8 mouse cellular contexts compared by ENCODE assay signal in genomic region chr12:98746131-98746530, GRCm38 (mm10). TPM values are rescaled to one million over a fixed set of nuclear protein-coding genes. Genes with fewer than 3 reads are reported as not detected.
DNase-seq lines count a peak whose midpoint lies in the region; ATAC-seq and TF ChIP-seq lines count a peak whose summit lies in the region.

No protein-coding gene starts in this region.

- H3K36me3 ChIP-seq in hindbrain, embryonic 13.5 days: no peaks in the 10 kb centered on the region
- H3K36me3 ChIP-seq in liver, adult 2 months (ENCODE audit: control insufficient read depth, insufficient read depth, low read length): no peaks in the 10 kb centered on the region
- H3K36me3 ChIP-seq in midbrain, embryonic 16.5 days (ENCODE audit: control insufficient read depth, insufficient read depth, low read length): no peaks in the 10 kb centered on the region
- H3K36me3 ChIP-seq in testis, adult 2 months (ENCODE audit: control insufficient read depth, insufficient read depth, low read length): no peaks in the 10 kb centered on the region; the same call in 1 of the 2 replicates

- H3K27ac ChIP-seq in left cerebral cortex, adult 2 months: no peak overlapping the region
- no peak overlapping the region for H3K27ac ChIP-seq in hindbrain, embryonic 13.5 days
- H3K27ac ChIP-seq in liver, adult 2 months (replicated peaks; ENCODE audit: insufficient read depth, low read depth, low read length): peak overlapping the region; percentile 3; the same call in 1 of the 2 replicates
- no peak overlapping the region for H3K27ac ChIP-seq in midbrain, embryonic 16.5 days (ENCODE audit: low read length)
- H3K27ac ChIP-seq in testis, adult 2 months (ENCODE audit: control insufficient read depth, insufficient read depth, low read depth, low read length): no peak overlapping the region

- no peak for TF ChIP-seq POLR2A in liver, adult 2 months (IDR thresholded peaks at IDR 0.05; ENCODE audit: extremely low read depth, insufficient read depth, low read length)
- TF ChIP-seq POLR2A in testis, adult 2 months (IDR thresholded peaks at IDR 0.05; ENCODE audit: control insufficient read depth, low read depth, low read length): no peak

- no peak overlapping the region for H3K9ac ChIP-seq in hindbrain, embryonic 13.5 days
- no peak overlapping the region for H3K9ac ChIP-seq in liver, adult 2 months (ENCODE audit: low read depth, low read length)
- H3K9ac ChIP-seq in midbrain, embryonic 16.5 days (ENCODE audit: low read depth, low read length): no peak overlapping the region

- DNase-seq in left cerebral cortex, adult 2 months (ENCODE audit: extremely low spot score in 1 of 2, low spot score in 2 of 2): peak; percentile 28 to 32
- DNase-seq in left cerebral cortex, postnatal 25 days (ENCODE audit: low spot score in 2 of 2): no peak
- peak; percentile 47 for DNase-seq in c-Kit-negative CD71-positive TER-119-positive erythroid progenitor cells, embryonic 14.5 days (ENCODE audit: low read depth, low spot score)
- DNase-seq in forelimb bud, embryonic 11.5 days (ENCODE audit: low read depth, low spot score): peak; percentile 41
- peak; percentile 91 for DNase-seq in liver, adult 2 months (ENCODE audit: extremely low read depth, low read depth, low spot score)

- WGBS in hindbrain, embryonic 13.5 days: 12% methylated on average over 2 of the region's 2 CpGs
- 2% methylated on average over 2 of the region's 2 CpGs for WGBS in liver, adult 2 months
- WGBS in midbrain, embryonic 16.5 days: 13% methylated on average over 2 of the region's 2 CpGs

- peak; percentile 40 for TF ChIP-seq CTCF in left cerebral cortex, adult 2 months (IDR thresholded peaks at IDR 0.05)
- peak; percentile 80 for TF ChIP-seq CTCF in liver, adult 2 months (IDR thresholded peaks at IDR 0.05; ENCODE audit: low read depth, low read length)
- peak; percentile 33; the same call in 1 of the 2 replicates for TF ChIP-seq CTCF in testis, adult 2 months (IDR thresholded peaks at IDR 0.05; ENCODE audit: control insufficient read depth, insufficient read depth, insufficient replicate concordance, low read depth, low read length)

- H3K79me2 ChIP-seq in liver, adult 2 months (ENCODE audit: control insufficient read depth, insufficient read depth, low read length): peaks cover 12% of the 10 kb centered on the region; the same call in 1 of the 2 replicates

- H3K4me3 ChIP-seq in left cerebral cortex, adult 2 months: no peak overlapping the region
- H3K4me3 ChIP-seq in hindbrain, embryonic 13.5 days: no peak overlapping the region
- no peak overlapping the region for H3K4me3 ChIP-seq in liver, adult 2 months (ENCODE audit: insufficient read depth, low read depth, low read length)
- H3K4me3 ChIP-seq in midbrain, embryonic 16.5 days (ENCODE audit: low read depth, low read length): no peak overlapping the region
- H3K4me3 ChIP-seq in testis, adult 2 months (ENCODE audit: control insufficient read depth, low read depth, low read length): no peak overlapping the region

- intact Hi-C loops in left cerebral cortex, adult 2 months (cut with DNase I): loop anchor here (1.0 to 5.0 kb wide), 2 partner anchors 8 to 69 kb away; no protein-coding TSS in a partner anchor
- intact Hi-C loops in left cerebral cortex, postnatal 25 days (cut with DNase I): loop anchor here (5.0 to 10.0 kb wide), 2 partner anchors 74 to 461 kb away; no protein-coding TSS in a partner anchor

- peak; percentile 40; the same call in 1 of the 2 replicates for ATAC-seq in hindbrain, embryonic 13.5 days (ENCODE audit: low FRiP score)
- peak; percentile 18; the same call in 1 of the 2 replicates for ATAC-seq in midbrain, embryonic 16.5 days

- H3K4me2 ChIP-seq in hindbrain, embryonic 13.5 days: no peak overlapping the region
- H3K4me2 ChIP-seq in midbrain, embryonic 16.5 days (ENCODE audit: low read length): no peak overlapping the region

- H3K9me3 ChIP-seq in hindbrain, embryonic 13.5 days: no peaks in the 10 kb centered on the region
- H3K9me3 ChIP-seq in midbrain, embryonic 16.5 days (replicated peaks; ENCODE audit: control insufficient read depth, low read length, poor library complexity, severe bottlenecking): no peaks in the 10 kb centered on the region

- peaks cover 31% of the 10 kb centered on the region for H3K4me1 ChIP-seq in hindbrain, embryonic 13.5 days (replicated peaks)
- H3K4me1 ChIP-seq in liver, adult 2 months (ENCODE audit: control insufficient read depth, insufficient read depth, low read length): peaks cover 7% of the 10 kb centered on the region
- peaks cover 32% of the 10 kb centered on the region for H3K4me1 ChIP-seq in midbrain, embryonic 16.5 days (ENCODE audit: control insufficient read depth, insufficient read depth, low read length)
- peaks cover 3% of the 10 kb centered on the region for H3K4me1 ChIP-seq in testis, adult 2 months (ENCODE audit: control insufficient read depth, insufficient read depth, low read length)

- no peaks in the 10 kb centered on the region for H3K27me3 ChIP-seq in hindbrain, embryonic 13.5 days
- H3K27me3 ChIP-seq in liver, adult 2 months (ENCODE audit: control insufficient read depth, insufficient read depth, low read length): no peaks in the 10 kb centered on the region
- no peaks in the 10 kb centered on the region for H3K27me3 ChIP-seq in midbrain, embryonic 16.5 days (ENCODE audit: control insufficient read depth, insufficient read depth, low read depth, low read length)
- H3K27me3 ChIP-seq in testis, adult 2 months (ENCODE audit: control insufficient read depth, insufficient read depth, low read length): no peaks in the 10 kb centered on the region

RNA-seq across cellular contexts. Expression of gene Zc3h14, which starts 0.6 kb away (rescaled TPM):
- 10 to 100 TPM; 93.1 to 96.1 TPM for total RNA-seq in left cerebral cortex, adult 2 months (2021)
- total RNA-seq in left cerebral cortex, postnatal 25 days (2021): 10 to 100 TPM; 93.1 to 97.3 TPM
- polyA plus RNA-seq in hindbrain, embryonic 13.5 days (2015; fragmentation: Nextera tagmentation; extraction: Ambion mirVana): 112 and 118 TPM in 2 replicates
- total RNA-seq in liver, adult 2 months (2014; rRNA removed): 47.1 and 53.7 TPM in 2 replicates
- polyA plus RNA-seq in liver, adult 2 months (2012; rRNA removed): 21.9 and 22.7 TPM in 2 replicates
- 103 and 109 TPM in 2 replicates for polyA plus RNA-seq in midbrain, embryonic 16.5 days (2015; fragmentation: Nextera tagmentation; extraction: Ambion mirVana)
- polyA plus RNA-seq in testis, adult 2 months (2012; rRNA removed): 301 and 309 TPM in 2 replicates

RNA-seq across cellular contexts. Expression of gene Ptpn21, which starts 8.9 kb away (rescaled TPM):
- total RNA-seq in left cerebral cortex, adult 2 months (2021): 10 to 100 TPM in 1 of 2 experiments, 1 to 10 TPM in 1; 7.9 to 12.6 TPM
- 1 to 10 TPM; 8.3 to 9.6 TPM for total RNA-seq in left cerebral cortex, postnatal 25 days (2021)
- 4.3 and 4.7 TPM in 2 replicates for polyA plus RNA-seq in hindbrain, embryonic 13.5 days (2015; fragmentation: Nextera tagmentation; extraction: Ambion mirVana)
- total RNA-seq in liver, adult 2 months (2014; rRNA removed): 5.9 and 10.1 TPM in 2 replicates
- 10.4 and 12.2 TPM in 2 replicates for polyA plus RNA-seq in liver, adult 2 months (2012; rRNA removed)
- polyA plus RNA-seq in midbrain, embryonic 16.5 days (2015; fragmentation: Nextera tagmentation; extraction: Ambion mirVana): 4.0 and 4.9 TPM in 2 replicates
- 10.9 TPM in 2 replicates for polyA plus RNA-seq in testis, adult 2 months (2012; rRNA removed)

Comparison
In these comparisons a context has a peak if more than half of its experiments do, and no peak if none do; other contexts are left out.
1. DNase-seq: peak in left cerebral cortex, adult 2 months (2 of 2), c-Kit-negative CD71-positive TER-119-positive erythroid progenitor cells, embryonic 14.5 days (single experiment), forelimb bud, embryonic 11.5 days (single experiment) and liver, adult 2 months (single experiment); none in left cerebral cortex, postnatal 25 days (0 of 2).
2. Peak in every context shown above with its lines, with median percentiles within 50 percentile points of each other: CTCF ChIP-seq.